Mouse (Mus musculus): ENCODE data around the gene Slc7a14.
A peak's percentile ranks its signal among the peaks of the same experiment; 100 is the strongest.
"Not testable (repeated sequence)": the region's sequence is repeated elsewhere in the genome, so short reads cannot be mapped to it uniquely, and the experiment has no call there.

The Slc7a14 gene

GRCm38 (mm10) chr3:31309934-31310787 lies at the start of gene Slc7a14:
Slc7a14 (minus strand) TSS chr3:31310378.
- DNase-seq (ENCODE audit: low spot score in 2 of 2): no peak

DNA sequence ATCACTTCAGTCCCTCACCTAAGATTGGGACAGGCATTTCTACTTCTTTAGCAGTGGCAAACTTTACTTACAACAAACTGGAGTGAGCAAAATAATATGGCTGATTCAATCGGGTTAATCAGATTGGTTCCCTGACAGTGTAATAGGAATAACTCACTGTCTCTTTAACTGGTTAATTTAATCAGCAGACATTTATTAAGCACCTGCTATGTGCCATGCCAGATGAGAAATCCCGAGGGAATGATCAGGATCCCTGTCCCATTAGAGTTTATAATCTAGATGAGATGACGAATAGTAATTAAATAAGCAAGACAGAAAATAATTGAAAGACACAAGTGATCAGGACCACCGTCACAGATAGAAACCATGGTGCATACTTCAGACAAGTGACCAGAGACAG lies 36.4 kb upstream of the Slc7a14 start:
- DNase-seq (ENCODE audit: low spot score in 2 of 2): no peak

- no peak for DNase-seq (ENCODE audit: low spot score in 2 of 2)
These were observed 35.6 kb upstream of the Slc7a14 start for GRCm38 (mm10) chr3:31345766-31346165.

GRCm38 (mm10) chr3:31339236-31339635 lies 29.1 kb upstream of the Slc7a14 start:
- no peak for DNase-seq (ENCODE audit: low spot score in 2 of 2)

- no peak for DNase-seq (ENCODE audit: low spot score in 2 of 2)
These were observed 18.2 kb upstream of the Slc7a14 start for GRCm38 (mm10) chr3:31328237-31328836.

- no peak for DNase-seq (ENCODE audit: low spot score in 2 of 2)
These were observed 17.6 kb upstream of the Slc7a14 start for GRCm38 (mm10) chr3:31327791-31328190.

DNA sequence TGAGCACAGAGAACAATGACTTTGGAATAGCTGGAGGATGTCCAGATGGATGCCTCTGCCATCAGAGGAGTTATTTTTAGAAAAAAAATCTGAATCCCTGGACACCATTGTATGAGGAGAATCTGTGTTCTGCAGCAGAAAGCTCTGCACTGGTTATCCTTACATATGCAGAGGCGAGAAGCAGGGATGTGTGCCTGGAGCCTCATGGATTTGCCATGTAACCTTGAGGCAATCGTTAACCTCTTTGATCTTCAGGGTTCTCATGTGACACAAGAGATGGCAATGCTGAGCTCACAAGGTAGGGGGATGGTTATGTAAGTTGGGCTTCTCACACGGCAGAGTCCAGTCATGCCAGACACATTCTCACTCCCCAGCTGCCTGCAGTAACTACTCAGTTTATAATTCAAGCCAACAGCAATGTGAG lies 14.1 kb upstream of the Slc7a14 start:
- no peak for DNase-seq (ENCODE audit: low spot score in 2 of 2)

- DNase-seq (ENCODE audit: low spot score in 2 of 2): no peak
These were observed 726 bp downstream of the Slc7a14 start for GRCm38 (mm10) chr3:31309371-31309933.

- DNase-seq (ENCODE audit: low spot score in 2 of 2): peak; percentile 1 to 9
These were observed 1.3 kb downstream of the Slc7a14 start for GRCm38 (mm10) chr3:31308906-31309305.

DNA sequence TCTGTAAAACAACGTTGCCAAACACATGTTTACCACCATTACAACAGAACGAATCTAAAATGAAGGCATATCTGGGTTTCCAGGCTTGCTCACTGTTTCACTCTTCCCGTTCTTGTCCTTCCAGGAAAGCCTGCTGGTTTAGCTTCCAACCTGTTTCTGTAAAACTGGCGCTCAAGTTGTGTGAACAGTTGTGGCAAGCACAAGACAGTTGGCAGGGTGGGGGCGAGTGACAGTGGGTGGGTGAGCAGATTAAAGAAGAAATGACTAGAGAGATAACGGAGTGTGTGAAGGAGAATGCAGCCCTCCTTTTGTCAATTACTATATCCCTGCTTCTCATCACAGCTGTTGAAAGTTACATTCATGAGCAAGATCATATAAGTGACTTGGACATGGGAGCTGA lies 2.2 kb downstream of the Slc7a14 start:
- no peak for DNase-seq (ENCODE audit: low spot score in 2 of 2)

GRCm38 (mm10) chr3:31291673-31292602 lies 18.2 kb downstream of the Slc7a14 start:
- DNase-seq (ENCODE audit: low spot score in 2 of 2): no peak

GRCm38 (mm10) chr3:31287421-31287948 lies 22.7 kb downstream of the Slc7a14 start:
- DNase-seq (ENCODE audit: low spot score in 2 of 2): no peak

- DNase-seq (ENCODE audit: low spot score in 2 of 2): no peak
These were observed 29.1 kb downstream of the Slc7a14 start for GRCm38 (mm10) chr3:31281116-31281515.

- DNase-seq (ENCODE audit: low spot score in 2 of 2): no peak
These were observed 35.3 kb downstream of the Slc7a14 start for GRCm38 (mm10) chr3:31274875-31275274.

GRCm38 (mm10) chr3:31273247-31273646 lies 36.9 kb downstream of the Slc7a14 start:
- DNase-seq (ENCODE audit: low spot score in 2 of 2): not testable (repeated sequence)

GRCm38 (mm10) chr3:31272635-31273034 lies 37.5 kb downstream of the Slc7a14 start:
- DNase-seq (ENCODE audit: low spot score in 2 of 2): no peak

GRCm38 (mm10) chr3:31269551-31270317 lies 40.4 kb downstream of the Slc7a14 start:
- DNase-seq (ENCODE audit: low spot score in 2 of 2): no peak

DNA sequence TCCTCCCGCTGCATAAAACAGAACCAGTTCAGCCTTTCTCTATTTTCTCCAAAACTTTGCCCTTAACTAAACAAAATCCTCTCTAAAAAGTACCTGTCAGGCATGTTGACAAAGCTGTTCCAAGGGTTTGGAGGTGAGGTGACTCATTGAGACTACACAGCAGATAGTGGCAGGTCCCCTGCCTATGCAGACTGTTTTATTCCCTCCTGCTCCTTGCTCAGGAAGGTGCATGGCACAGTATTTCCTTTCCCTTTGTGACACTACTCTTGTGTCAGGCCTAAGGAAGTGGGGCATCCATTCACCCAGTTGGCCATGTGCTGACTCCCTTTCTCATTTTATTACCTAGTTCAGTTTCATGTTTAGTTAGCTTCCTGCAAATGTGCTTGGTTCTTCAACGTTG lies 42.3 kb downstream of the Slc7a14 start:
- no peak for DNase-seq (ENCODE audit: low spot score in 2 of 2)

- no peak for DNase-seq (ENCODE audit: low spot score in 2 of 2)
These were observed 43.2 kb downstream of the Slc7a14 start for GRCm38 (mm10) chr3:31266941-31267340.

- no peak for DNase-seq (ENCODE audit: low spot score in 2 of 2)
These were observed 46.6 kb downstream of the Slc7a14 start for GRCm38 (mm10) chr3:31263535-31263934.
